Mouse (Mus musculus): Measurements from ENCODE around the gene Irf2bpl. TPM values are rescaled to one million over a fixed set of nuclear protein-coding genes. Genes with fewer than 3 reads are reported as not detected.

Gene Irf2bpl
- polyA plus RNA-seq, 1 experiment, result 59.1 TPM

GRCm38 (mm10) chr12:86896441-86896890, 11.9 kb upstream of the Irf2bpl start:
- H3K27me3 ChIP-seq (ENCODE audit: control insufficient read depth, insufficient read depth, insufficient read length), result no peaks in the 10 kb centered on the region
- H3ac ChIP-seq (ENCODE audit: control insufficient read depth, insufficient read length), result no peak overlapping the region
- peak overlapping the region; percentile 70 for H3K4me3 ChIP-seq
- TF ChIP-seq CEBPB (IDR thresholded peaks at IDR 0.05; ENCODE audit: insufficient read depth, poor library complexity, severe bottlenecking) (no peak), POLR2AphosphoS2 (IDR thresholded peaks at IDR 0.05; ENCODE audit: insufficient read length, low read depth) (peak; percentile 79), POLR2A (IDR thresholded peaks at IDR 0.05; ENCODE audit: insufficient read length, low read depth) (peak; percentile 60), MAX (IDR thresholded peaks at IDR 0.05; ENCODE audit: low read depth) (peak; percentile 44), MYOG (IDR thresholded peaks at IDR 0.05; ENCODE audit: control insufficient read depth in 1 of 3, insufficient read depth in 1 of 3, insufficient read length in 2 of 3, low read depth in 2 of 3) (peak; percentile 12 to 88 (median 21)), TCF12 (IDR thresholded peaks at IDR 0.05; ENCODE audit: insufficient read depth, poor library complexity, severe bottlenecking) (peak; percentile 66), REST (IDR thresholded peaks at IDR 0.05; ENCODE audit: insufficient read depth, insufficient read length) (no peak), USF1 (IDR thresholded peaks at IDR 0.05; ENCODE audit: low read depth) (no peak), MYOD1 (IDR thresholded peaks at IDR 0.05; ENCODE audit: control insufficient read depth in 1 of 3, insufficient read length in 2 of 3, low read depth in 2 of 3) (peak; percentile 48 to 86 (median 81)), TCF3 (IDR thresholded peaks at IDR 0.05; ENCODE audit: insufficient read length, low read depth) (peak; percentile 48)
- peak overlapping the region; percentile 94 for H3K4me2 ChIP-seq (ENCODE audit: low read depth)
- no peaks in the 10 kb centered on the region for H3K36me3 ChIP-seq (ENCODE audit: control insufficient read depth, insufficient read depth)
- peaks cover 14% of the 10 kb centered on the region for H3K79me2 ChIP-seq (ENCODE audit: control insufficient read depth, insufficient read depth)

DNA sequence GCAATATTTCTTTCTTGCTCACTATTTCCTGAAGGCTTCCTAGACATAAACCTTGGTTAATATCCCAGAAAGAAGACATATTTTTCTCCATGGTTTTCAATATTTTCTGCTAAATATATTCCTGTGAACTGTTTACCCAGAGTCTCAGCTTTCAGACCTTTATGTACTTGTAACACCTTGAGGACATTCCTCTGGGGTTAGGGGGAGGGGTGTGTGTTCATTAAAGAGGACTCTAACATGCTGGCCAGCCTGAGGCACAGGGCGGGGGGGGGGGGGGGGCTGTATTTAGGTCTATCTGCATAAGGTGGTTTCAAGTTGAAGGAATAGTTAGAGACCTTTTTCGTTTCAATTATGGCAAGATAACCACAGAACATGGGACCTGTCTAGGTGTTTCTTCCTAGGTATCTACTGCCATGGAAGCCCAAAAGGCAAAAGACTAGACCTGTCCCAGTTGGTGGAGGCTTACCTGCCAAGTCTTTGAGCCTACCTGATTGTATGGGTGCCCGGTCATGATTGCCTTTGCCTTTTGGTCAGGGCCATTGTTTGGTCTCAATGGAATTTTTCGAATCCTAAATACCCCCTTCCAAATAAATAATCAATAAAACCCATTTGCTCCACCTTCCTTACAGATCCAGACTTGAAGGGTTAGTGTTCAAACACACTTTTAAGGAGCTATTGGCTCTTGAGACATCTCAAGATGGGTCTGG, 11.3 kb upstream of the Irf2bpl start:
- H3K4me2 ChIP-seq (ENCODE audit: low read depth), result peak overlapping the region; percentile 94
- H3ac ChIP-seq (ENCODE audit: control insufficient read depth, insufficient read length), result no peak overlapping the region
- no peaks in the 10 kb centered on the region for H3K27me3 ChIP-seq (ENCODE audit: control insufficient read depth, insufficient read depth, insufficient read length)
- peak overlapping the region; percentile 70 for H3K4me3 ChIP-seq
- no peak for TF ChIP-seq SRF (IDR thresholded peaks at IDR 0.05; ENCODE audit: control insufficient read depth, insufficient read length, low read depth)
- no peak for TF ChIP-seq CEBPB (IDR thresholded peaks at IDR 0.05; ENCODE audit: insufficient read depth, poor library complexity, severe bottlenecking)
- TF ChIP-seq MYOD1 (IDR thresholded peaks at IDR 0.05; ENCODE audit: control insufficient read depth in 1 of 3, insufficient read length in 2 of 3, low read depth in 2 of 3), result no peak
- no peak for TF ChIP-seq POLR2A (IDR thresholded peaks at IDR 0.05; ENCODE audit: insufficient read length, low read depth)
- TF ChIP-seq TCF3 (IDR thresholded peaks at IDR 0.05; ENCODE audit: insufficient read length, low read depth), result no peak
- TF ChIP-seq MYOG (IDR thresholded peaks at IDR 0.05; ENCODE audit: control insufficient read depth in 1 of 3, insufficient read depth in 1 of 3, insufficient read length in 2 of 3, low read depth in 2 of 3), result no peak
- no peak for TF ChIP-seq USF1 (IDR thresholded peaks at IDR 0.05; ENCODE audit: low read depth)
- TF ChIP-seq E2F4 (IDR thresholded peaks at IDR 0.05; ENCODE audit: insufficient read depth), result no peak
- no peak for TF ChIP-seq TCF12 (IDR thresholded peaks at IDR 0.05; ENCODE audit: insufficient read depth, poor library complexity, severe bottlenecking)
- no peak for TF ChIP-seq REST (IDR thresholded peaks at IDR 0.05; ENCODE audit: insufficient read depth, insufficient read length)
- TF ChIP-seq MAX (IDR thresholded peaks at IDR 0.05; ENCODE audit: low read depth), result no peak
- TF ChIP-seq POLR2AphosphoS2 (IDR thresholded peaks at IDR 0.05; ENCODE audit: insufficient read length, low read depth), result no peak
- peaks cover 20% of the 10 kb centered on the region for H3K79me2 ChIP-seq (ENCODE audit: control insufficient read depth, insufficient read depth)
- H3K36me3 ChIP-seq (ENCODE audit: control insufficient read depth, insufficient read depth), result no peaks in the 10 kb centered on the region

DNA sequence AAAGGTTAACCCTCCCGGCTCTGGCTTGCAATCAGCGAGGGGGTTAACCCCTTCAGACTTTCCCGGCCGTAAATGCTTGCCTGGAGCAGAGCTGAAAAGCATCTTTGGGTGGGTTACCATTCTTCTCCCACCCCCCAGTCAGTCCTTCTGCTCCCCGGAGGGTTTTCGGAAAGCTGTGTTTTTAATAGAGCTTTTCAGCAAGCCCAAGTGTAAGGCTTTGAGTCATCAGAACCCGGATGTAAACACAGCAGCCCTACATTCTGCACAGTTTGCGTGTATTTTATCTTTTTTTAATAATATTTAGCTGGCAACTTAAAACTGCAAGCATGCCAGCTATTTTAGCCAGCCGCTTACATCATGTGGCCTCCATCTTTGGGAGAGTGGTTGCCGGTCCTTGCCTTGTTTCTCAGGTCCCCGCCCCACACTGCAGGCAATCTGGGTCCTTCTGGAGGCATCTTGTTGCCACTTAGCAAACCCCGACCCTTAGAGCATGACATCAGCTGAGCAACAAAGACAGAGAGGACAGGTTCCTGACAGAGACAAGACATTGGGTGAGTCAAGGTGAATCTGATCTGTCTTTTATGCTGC, 10.3 kb upstream of the Irf2bpl start:
- peaks cover 25% of the 10 kb centered on the region for H3K79me2 ChIP-seq (ENCODE audit: control insufficient read depth, insufficient read depth)
- no peaks in the 10 kb centered on the region for H3K36me3 ChIP-seq (ENCODE audit: control insufficient read depth, insufficient read depth)
- peak overlapping the region; percentile 70 for H3K4me3 ChIP-seq
- H3K4me2 ChIP-seq (ENCODE audit: low read depth), result peak overlapping the region; percentile 94
- no peak for TF ChIP-seq REST (IDR thresholded peaks at IDR 0.05; ENCODE audit: insufficient read depth, insufficient read length)
- peak; percentile 57 for TF ChIP-seq POLR2AphosphoS2 (IDR thresholded peaks at IDR 0.05; ENCODE audit: insufficient read length, low read depth)
- no peak for TF ChIP-seq E2F4 (IDR thresholded peaks at IDR 0.05; ENCODE audit: insufficient read depth)
- TF ChIP-seq MYOG (IDR thresholded peaks at IDR 0.05; ENCODE audit: control insufficient read depth in 1 of 3, insufficient read depth in 1 of 3, insufficient read length in 2 of 3, low read depth in 2 of 3), result no peak
- peak; percentile 47; the same call in 1 of the 2 replicates for TF ChIP-seq CEBPB (IDR thresholded peaks at IDR 0.05; ENCODE audit: insufficient read depth, poor library complexity, severe bottlenecking)
- TF ChIP-seq TCF12 (IDR thresholded peaks at IDR 0.05; ENCODE audit: insufficient read depth, poor library complexity, severe bottlenecking), result no peak
- TF ChIP-seq USF1 (IDR thresholded peaks at IDR 0.05; ENCODE audit: low read depth), result no peak
- peak; percentile 7 for TF ChIP-seq POLR2A (IDR thresholded peaks at IDR 0.05; ENCODE audit: insufficient read length, low read depth)
- TF ChIP-seq MYOD1 (IDR thresholded peaks at IDR 0.05; ENCODE audit: control insufficient read depth in 1 of 3, insufficient read length in 2 of 3, low read depth in 2 of 3), result no peak
- TF ChIP-seq TCF3 (IDR thresholded peaks at IDR 0.05; ENCODE audit: insufficient read length, low read depth), result no peak
- H3ac ChIP-seq (ENCODE audit: control insufficient read depth, insufficient read length), result no peak overlapping the region
- H3K27me3 ChIP-seq (ENCODE audit: control insufficient read depth, insufficient read depth, insufficient read length), result no peaks in the 10 kb centered on the region

DNA sequence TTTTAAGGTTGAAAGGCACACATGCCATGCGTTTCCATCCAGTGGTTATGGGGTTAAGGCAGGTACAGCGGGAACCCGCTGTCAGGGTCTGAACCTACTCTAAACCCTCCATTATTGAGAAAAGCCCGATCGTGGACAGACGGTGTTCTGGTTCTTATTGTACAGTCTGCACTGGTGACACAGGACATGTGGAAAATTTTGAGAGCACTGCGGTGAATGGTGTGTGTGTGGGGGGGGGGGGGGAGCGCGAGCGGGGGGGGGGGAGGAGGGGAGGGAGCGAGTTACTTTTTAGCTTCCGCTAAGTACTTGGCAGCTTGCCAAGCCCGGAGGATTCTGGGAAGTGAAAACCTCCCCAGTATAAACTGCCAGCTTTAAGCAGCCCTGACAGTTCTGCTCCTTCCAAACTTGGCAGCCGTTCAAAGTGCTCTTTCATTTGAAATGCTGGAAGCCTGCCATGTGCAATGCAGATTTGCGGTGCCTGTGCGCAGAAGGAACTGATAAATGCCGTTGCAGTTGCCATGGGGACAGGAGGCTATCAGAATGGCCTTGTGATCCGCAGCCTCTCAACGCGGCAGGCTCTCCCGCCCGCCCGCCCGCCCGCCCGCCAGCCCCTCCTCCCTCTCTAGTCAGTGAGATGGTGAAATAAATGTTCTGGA, 9.7 kb upstream of the Irf2bpl start:
- H3K4me3 ChIP-seq, result peak overlapping the region; percentile 70
- TF ChIP-seq POLR2A (IDR thresholded peaks at IDR 0.05; ENCODE audit: insufficient read length, low read depth) (peak; percentile 60), POLR2AphosphoS2 (IDR thresholded peaks at IDR 0.05; ENCODE audit: insufficient read length, low read depth) (peak; percentile 47), MYOG (IDR thresholded peaks at IDR 0.05; ENCODE audit: control insufficient read depth in 1 of 3, insufficient read depth in 1 of 3, insufficient read length in 2 of 3, low read depth in 2 of 3) (no peak), MYOD1 (IDR thresholded peaks at IDR 0.05; ENCODE audit: control insufficient read depth in 1 of 3, insufficient read length in 2 of 3, low read depth in 2 of 3) (no peak)
- H3ac ChIP-seq (ENCODE audit: control insufficient read depth, insufficient read length), result no peak overlapping the region
- peaks cover 25% of the 10 kb centered on the region for H3K79me2 ChIP-seq (ENCODE audit: control insufficient read depth, insufficient read depth)
- peak overlapping the region; percentile 94 for H3K4me2 ChIP-seq (ENCODE audit: low read depth)
- no peaks in the 10 kb centered on the region for H3K27me3 ChIP-seq (ENCODE audit: control insufficient read depth, insufficient read depth, insufficient read length)
- H3K36me3 ChIP-seq (ENCODE audit: control insufficient read depth, insufficient read depth), result no peaks in the 10 kb centered on the region

All from myocyte (in vitro differentiated cells).